ENCODE assay signal across 8 mouse cellular contexts in genomic region chr5:110809667-110810325, GRCm38 (mm10). TPM values are rescaled to one million over a fixed set of nuclear protein-coding genes. Genes with fewer than 3 reads are reported as not detected.
A peak's percentile ranks its signal among the peaks of the same experiment; 100 is the strongest.
DNase-seq lines count a peak whose midpoint lies in the region; ATAC-seq lines count a peak whose summit lies in the region.

Gene Ulk1, minus strand, starts transcription at chr5:110810097.

- H3K9ac ChIP-seq in intestine, embryonic 14.5 days (ENCODE audit: low read length): peak within 1 kb of the TSS; percentile 97

- under 1% methylated on average over 67 of the region's 80 CpGs for WGBS in intestine, embryonic 14.5 days

- peak; percentile 100 for DNase-seq in adrenal gland, adult (ENCODE audit: inconsistent age in 2 of 2, low spot score in 1 of 2)
- peak; percentile 99 for DNase-seq in embryo, embryonic 10.5 days (ENCODE audit: low spot score)
- DNase-seq in gastrocnemius, postnatal 25 days: peak; percentile 99
- peak; percentile 99 for DNase-seq in intestine, embryonic 14.5 days (ENCODE audit: low spot score)
- DNase-seq in left cerebral cortex, postnatal 14 days (ENCODE audit: low spot score in 2 of 2): peak; percentile 98 to 100
- DNase-seq in mesoderm, embryonic 11.5 days (ENCODE audit: low read depth, low spot score): peak; percentile 99
- peak; percentile 99 for DNase-seq in right cerebral cortex, postnatal 36 days (ENCODE audit: low spot score in 2 of 2)
- DNase-seq in yolk sac, embryonic 10.5 days (ENCODE audit: low spot score): peak; percentile 99

- no peaks in the 10 kb centered on the region for H3K9me3 ChIP-seq in intestine, embryonic 14.5 days (ENCODE audit: control insufficient read depth, low read length)

- H3K4me3 ChIP-seq in intestine, embryonic 14.5 days (ENCODE audit: low read depth, low read length): peak within 1 kb of the TSS; percentile 96

- no peaks in the 10 kb centered on the region for H3K27me3 ChIP-seq in intestine, embryonic 14.5 days (replicated peaks; ENCODE audit: control insufficient read depth, insufficient read depth, low read length)

- peaks cover 25% of the 10 kb centered on the region for H3K4me1 ChIP-seq in intestine, embryonic 14.5 days (replicated peaks; ENCODE audit: control insufficient read depth, insufficient read depth, low read length)

- peaks cover 18% of the 10 kb centered on the region for H3K36me3 ChIP-seq in intestine, embryonic 14.5 days (ENCODE audit: control insufficient read depth, insufficient read depth, low read length)

- peak within 1 kb of the TSS; percentile 83 for H3K27ac ChIP-seq in intestine, embryonic 14.5 days (ENCODE audit: low read depth)

- intact Hi-C loops in left cerebral cortex, postnatal 14 days (cut with DNase I): no loop called here

- peak within 1 kb of the TSS; percentile 98 for H3K4me2 ChIP-seq in intestine, embryonic 14.5 days (ENCODE audit: low read length)

- peak; percentile 94 for ATAC-seq in intestine, embryonic 14.5 days (replicated peaks; ENCODE audit: low FRiP score, low TSS enrichment, low read depth)

RNA-seq across cellular contexts. Expression of gene Ulk1, which starts in this region (rescaled TPM):
- 10 to 100 TPM; 33.0 to 43.3 TPM for total RNA-seq in gastrocnemius, postnatal 25 days (2021)
- 24.8 and 29.2 TPM in 2 replicates for polyA plus RNA-seq in intestine, embryonic 14.5 days (2014; fragmentation: Nextera tagmentation; extraction: Ambion mirVana)
- 10 to 100 TPM; 67.6 to 70.6 TPM for total RNA-seq in left cerebral cortex, postnatal 14 days (2021)

Comparison
In these comparisons a context has a peak if more than half of its experiments do, and no peak if none do; other contexts are left out.
1. Peak in every context shown above with its lines: DNase-seq, ATAC-seq, H3K4me3 ChIP-seq and H3K27ac ChIP-seq.